Mouse (Mus musculus): Measurements from ENCODE around the gene Arhgef12. TPM values are rescaled to one million over a fixed set of nuclear protein-coding genes. Genes with fewer than 3 reads are reported as not detected.
A peak's percentile ranks its signal among the peaks of the same experiment; 100 is the strongest.

Gene Arhgef12
- polyA plus RNA-seq, 1 experiment from 2014 or later, result 13.0 TPM

- Histone ChIP-seq H3K36me3 (ENCODE audit: insufficient read depth, low read length) (no peaks in the 10 kb centered on the region), H3K4me3 (ENCODE audit: low read length) (peak overlapping the region; percentile 88), H3K4me2 (replicated peaks; ENCODE audit: low read depth, low read length) (peak overlapping the region; percentile 77), H3K9ac (replicated peaks; ENCODE audit: low read length) (peak overlapping the region; percentile 95), H3K9me3 (ENCODE audit: low read length) (no peaks in the 10 kb centered on the region), H3K4me1 (ENCODE audit: insufficient read depth, low read length) (peaks cover 36% of the 10 kb centered on the region), H3K27me3 (ENCODE audit: insufficient read depth, low read length) (no peaks in the 10 kb centered on the region), H3K27ac (ENCODE audit: low read length) (peak overlapping the region; percentile 94)
- ATAC-seq (ENCODE audit: low FRiP score, low TSS enrichment), result no peak
- WGBS, result 0% methylated on average over 4 of the region's 4 CpGs
Measured at GRCm38 (mm10) chr9:43104526-43104872, 2.5 kb downstream of the Arhgef12 start.

GRCm38 (mm10) chr9:43103675-43104299, 3.3 kb downstream of the Arhgef12 start:
- H3K9me3 ChIP-seq (ENCODE audit: low read length), result no peaks in the 10 kb centered on the region
- H3K4me1 ChIP-seq (ENCODE audit: insufficient read depth, low read length), result peaks cover 38% of the 10 kb centered on the region
- 14% methylated on average over 4 of the region's 4 CpGs for WGBS
- H3K4me2 ChIP-seq (replicated peaks; ENCODE audit: low read depth, low read length), result peak overlapping the region; percentile 77
- peak overlapping the region; percentile 64 for H3K9ac ChIP-seq (replicated peaks; ENCODE audit: low read length)
- H3K36me3 ChIP-seq (ENCODE audit: insufficient read depth, low read length), result no peaks in the 10 kb centered on the region
- no peak for ATAC-seq (ENCODE audit: low FRiP score, low TSS enrichment)
- H3K4me3 ChIP-seq (ENCODE audit: low read length), result peak overlapping the region; percentile 88
- H3K27me3 ChIP-seq (ENCODE audit: insufficient read depth, low read length), result no peaks in the 10 kb centered on the region
- no peak overlapping the region for H3K27ac ChIP-seq (ENCODE audit: low read length)

GRCm38 (mm10) chr9:43102931-43103330, 4.1 kb downstream of the Arhgef12 start:
- WGBS, result 89% methylated on average over 2 of the region's 2 CpGs
- ATAC-seq (ENCODE audit: low FRiP score, low TSS enrichment), result no peak
- H3K4me3 ChIP-seq (ENCODE audit: low read length), result peak overlapping the region; percentile 88
- H3K4me1 ChIP-seq (ENCODE audit: insufficient read depth, low read length), result peaks cover 39% of the 10 kb centered on the region
- H3K36me3 ChIP-seq (ENCODE audit: insufficient read depth, low read length), result no peaks in the 10 kb centered on the region
- H3K9me3 ChIP-seq (ENCODE audit: low read length), result no peaks in the 10 kb centered on the region
- H3K4me2 ChIP-seq (replicated peaks; ENCODE audit: low read depth, low read length), result peak overlapping the region; percentile 77
- no peak overlapping the region for H3K27ac ChIP-seq (ENCODE audit: low read length)
- H3K9ac ChIP-seq (replicated peaks; ENCODE audit: low read length), result peak overlapping the region; percentile 18
- no peaks in the 10 kb centered on the region for H3K27me3 ChIP-seq (ENCODE audit: insufficient read depth, low read length)

GRCm38 (mm10) chr9:43101936-43102595, 5.0 kb downstream of the Arhgef12 start:
- Histone ChIP-seq H3K4me1 (ENCODE audit: insufficient read depth, low read length) (peaks cover 43% of the 10 kb centered on the region), H3K27me3 (ENCODE audit: insufficient read depth, low read length) (no peaks in the 10 kb centered on the region), H3K4me2 (replicated peaks; ENCODE audit: low read depth, low read length) (peak overlapping the region; percentile 77), H3K4me3 (ENCODE audit: low read length) (peak overlapping the region; percentile 21), H3K36me3 (ENCODE audit: insufficient read depth, low read length) (no peaks in the 10 kb centered on the region), H3K27ac (ENCODE audit: low read length) (no peak overlapping the region), H3K9me3 (ENCODE audit: low read length) (no peaks in the 10 kb centered on the region), H3K9ac (replicated peaks; ENCODE audit: low read length) (peak overlapping the region; percentile 57)
- ATAC-seq (ENCODE audit: low FRiP score, low TSS enrichment), result no peak
- 74% methylated on average over 8 of the region's 8 CpGs for WGBS

- WGBS, result 46% methylated on average over 4 of the region's 4 CpGs
- 0 out of 2 replicates have a peak overlapping the region, but pooled peaks have one; percentile 61 for H3K27ac ChIP-seq (ENCODE audit: low read length)
Measured at GRCm38 (mm10) chr9:43098922-43099321, 8.1 kb downstream of the Arhgef12 start.

GRCm38 (mm10) chr9:43097801-43098557, 9.1 kb downstream of the Arhgef12 start:
- Histone ChIP-seq H3K27me3 (ENCODE audit: insufficient read depth, low read length) (no peaks in the 10 kb centered on the region), H3K36me3 (ENCODE audit: insufficient read depth, low read length) (no peaks in the 10 kb centered on the region), H3K4me2 (replicated peaks; ENCODE audit: low read depth, low read length) (no peak overlapping the region), H3K9ac (replicated peaks; ENCODE audit: low read length) (no peak overlapping the region), H3K4me3 (ENCODE audit: low read length) (no peak overlapping the region), H3K4me1 (ENCODE audit: insufficient read depth, low read length) (peaks cover 40% of the 10 kb centered on the region), H3K9me3 (ENCODE audit: low read length) (no peaks in the 10 kb centered on the region), H3K27ac (ENCODE audit: low read length) (0 out of 2 replicates have a peak overlapping the region, but pooled peaks have one; percentile 7)
- no peak for ATAC-seq (ENCODE audit: low FRiP score, low TSS enrichment)
- 88% methylated on average over 3 of the region's 3 CpGs for WGBS

More at GRCm38 (mm10) chr9:43098922-43099321, 8.1 kb downstream of the Arhgef12 start:
- Histone ChIP-seq H3K27me3 (ENCODE audit: insufficient read depth, low read length) (no peaks in the 10 kb centered on the region), H3K36me3 (ENCODE audit: insufficient read depth, low read length) (no peaks in the 10 kb centered on the region), H3K9me3 (ENCODE audit: low read length) (no peaks in the 10 kb centered on the region), H3K4me3 (ENCODE audit: low read length) (no peak overlapping the region), H3K9ac (replicated peaks; ENCODE audit: low read length) (no peak overlapping the region), H3K4me1 (ENCODE audit: insufficient read depth, low read length) (peaks cover 45% of the 10 kb centered on the region), H3K4me2 (replicated peaks; ENCODE audit: low read depth, low read length) (no peak overlapping the region)
- ATAC-seq (ENCODE audit: low FRiP score, low TSS enrichment), result no peak

- ATAC-seq (ENCODE audit: low FRiP score, low TSS enrichment), result no peak
Measured at GRCm38 (mm10) chr9:43096337-43096736, 10.7 kb downstream of the Arhgef12 start.

GRCm38 (mm10) chr9:43094828-43095227, 12.2 kb downstream of the Arhgef12 start:
- Histone ChIP-seq H3K4me2 (replicated peaks; ENCODE audit: low read depth, low read length) (no peak overlapping the region), H3K9me3 (ENCODE audit: low read length) (no peaks in the 10 kb centered on the region), H3K36me3 (ENCODE audit: insufficient read depth, low read length) (no peaks in the 10 kb centered on the region), H3K27ac (ENCODE audit: low read length) (no peak overlapping the region), H3K27me3 (ENCODE audit: insufficient read depth, low read length) (no peaks in the 10 kb centered on the region), H3K9ac (replicated peaks; ENCODE audit: low read length) (no peak overlapping the region), H3K4me1 (ENCODE audit: insufficient read depth, low read length) (peaks cover 23% of the 10 kb centered on the region), H3K4me3 (ENCODE audit: low read length) (no peak overlapping the region)
- WGBS, result 83% methylated on average over 4 of the region's 4 CpGs
- no peak for ATAC-seq (ENCODE audit: low FRiP score, low TSS enrichment)

More at GRCm38 (mm10) chr9:43096337-43096736, 10.7 kb downstream of the Arhgef12 start:
- no peak overlapping the region for H3K27ac ChIP-seq (ENCODE audit: low read length)
- no peak overlapping the region for H3K9ac ChIP-seq (replicated peaks; ENCODE audit: low read length)
- no peaks in the 10 kb centered on the region for H3K9me3 ChIP-seq (ENCODE audit: low read length)
- H3K27me3 ChIP-seq (ENCODE audit: insufficient read depth, low read length), result no peaks in the 10 kb centered on the region
- no peak overlapping the region for H3K4me2 ChIP-seq (replicated peaks; ENCODE audit: low read depth, low read length)
- H3K4me3 ChIP-seq (ENCODE audit: low read length), result no peak overlapping the region
- peaks cover 27% of the 10 kb centered on the region for H3K4me1 ChIP-seq (ENCODE audit: insufficient read depth, low read length)
- no peaks in the 10 kb centered on the region for H3K36me3 ChIP-seq (ENCODE audit: insufficient read depth, low read length)

GRCm38 (mm10) chr9:43093803-43094202, 13.2 kb downstream of the Arhgef12 start:
- Histone ChIP-seq H3K9me3 (ENCODE audit: low read length) (no peaks in the 10 kb centered on the region), H3K4me2 (replicated peaks; ENCODE audit: low read depth, low read length) (no peak overlapping the region), H3K27ac (ENCODE audit: low read length) (no peak overlapping the region), H3K36me3 (ENCODE audit: insufficient read depth, low read length) (no peaks in the 10 kb centered on the region), H3K9ac (replicated peaks; ENCODE audit: low read length) (no peak overlapping the region), H3K4me3 (ENCODE audit: low read length) (no peak overlapping the region), H3K27me3 (ENCODE audit: insufficient read depth, low read length) (no peaks in the 10 kb centered on the region), H3K4me1 (ENCODE audit: insufficient read depth, low read length) (peaks cover 23% of the 10 kb centered on the region)
- WGBS, result 33% methylated on average over 3 of the region's 3 CpGs
- ATAC-seq (ENCODE audit: low FRiP score, low TSS enrichment), result 0 out of 2 replicates have a peak, but pooled peaks have one; percentile 15

Data from kidney, embryonic 16.5 days (tissue).